Mouse (Mus musculus) 416B (cell line): ENCODE results near the gene Mon1a.
A peak's percentile ranks its signal among the peaks of the same experiment; 100 is the strongest.

Experiments
- DNase-seq: peaks from one replicate; pipeline ENCODE4 v3.0.0; 2011; ENCODE audit warnings: low read depth

Mon1a gene

GRCm38 (mm10) chr9:107908410-107909158, 20.6 kb downstream of the Mon1a start:
- peak; percentile 36 for DNase-seq

DNA sequence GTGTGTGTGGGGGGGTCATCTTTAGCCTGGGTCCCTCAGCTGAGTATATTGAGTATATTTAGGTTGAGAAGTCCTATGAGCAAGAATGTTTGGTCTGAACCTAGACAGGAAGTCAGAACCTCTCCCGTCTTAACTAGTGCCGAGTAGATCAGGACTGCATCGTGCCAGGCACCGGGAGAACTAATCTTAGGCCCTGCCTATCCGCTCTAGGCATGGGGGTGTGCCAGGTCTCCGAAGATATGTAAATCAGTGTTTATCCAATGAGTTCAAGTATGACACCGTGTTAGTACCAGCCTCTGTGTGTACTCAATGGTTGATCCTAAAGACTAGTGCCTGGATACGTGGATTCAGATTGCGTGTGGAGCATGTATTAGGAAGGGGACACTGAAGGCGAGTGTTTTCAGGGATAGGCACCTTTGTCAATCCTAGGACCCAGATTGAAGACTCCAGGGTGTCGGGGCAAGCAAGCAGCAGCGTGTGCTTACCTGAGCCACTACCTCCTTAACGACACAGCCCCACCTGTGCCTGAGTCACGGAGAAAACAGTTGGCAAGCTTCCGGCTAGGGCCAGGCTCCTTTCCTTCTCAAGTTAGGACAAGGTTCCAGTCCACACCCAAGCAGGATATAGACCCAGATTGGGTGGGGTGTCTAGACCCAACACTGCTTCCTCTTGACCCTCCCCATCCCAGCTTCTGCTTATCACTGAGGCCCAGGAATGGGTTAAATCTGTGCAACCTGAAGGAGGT, 22.2 kb downstream of the Mon1a start:
- DNase-seq, result no peak

DNA sequence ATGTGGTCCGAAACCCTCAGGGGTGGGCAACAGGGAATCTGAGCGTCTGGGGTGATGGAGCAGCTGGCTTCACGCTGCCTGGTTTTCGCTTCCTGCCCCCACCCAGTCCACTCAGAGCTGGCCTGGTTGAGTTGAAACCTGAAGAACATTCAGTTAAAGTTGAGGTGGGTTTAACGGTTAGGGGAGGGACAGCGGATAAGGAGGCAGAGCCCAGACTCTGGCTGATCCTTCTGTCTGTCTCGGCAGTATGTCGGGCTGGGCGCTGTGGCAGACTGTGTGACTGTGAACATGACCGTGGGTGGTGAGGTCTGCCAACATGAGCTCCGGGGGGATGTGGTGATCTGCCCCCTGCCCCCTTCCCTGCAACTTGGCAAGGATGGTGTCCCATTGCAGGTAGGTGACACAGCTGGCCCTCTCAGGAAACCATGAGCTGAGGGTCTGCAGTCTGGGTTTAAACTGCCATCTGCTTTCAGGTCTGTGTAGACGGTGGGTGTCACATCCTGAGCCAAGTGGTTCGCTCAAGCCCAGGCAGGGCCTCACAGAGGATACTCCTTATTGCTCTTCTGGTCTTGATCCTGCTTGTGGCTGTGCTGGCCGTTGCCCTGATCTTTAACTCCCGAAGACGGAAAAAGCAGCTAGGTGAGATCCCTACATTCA, 26.9 kb downstream of the Mon1a start:
- DNase-seq, result no peak

DNA sequence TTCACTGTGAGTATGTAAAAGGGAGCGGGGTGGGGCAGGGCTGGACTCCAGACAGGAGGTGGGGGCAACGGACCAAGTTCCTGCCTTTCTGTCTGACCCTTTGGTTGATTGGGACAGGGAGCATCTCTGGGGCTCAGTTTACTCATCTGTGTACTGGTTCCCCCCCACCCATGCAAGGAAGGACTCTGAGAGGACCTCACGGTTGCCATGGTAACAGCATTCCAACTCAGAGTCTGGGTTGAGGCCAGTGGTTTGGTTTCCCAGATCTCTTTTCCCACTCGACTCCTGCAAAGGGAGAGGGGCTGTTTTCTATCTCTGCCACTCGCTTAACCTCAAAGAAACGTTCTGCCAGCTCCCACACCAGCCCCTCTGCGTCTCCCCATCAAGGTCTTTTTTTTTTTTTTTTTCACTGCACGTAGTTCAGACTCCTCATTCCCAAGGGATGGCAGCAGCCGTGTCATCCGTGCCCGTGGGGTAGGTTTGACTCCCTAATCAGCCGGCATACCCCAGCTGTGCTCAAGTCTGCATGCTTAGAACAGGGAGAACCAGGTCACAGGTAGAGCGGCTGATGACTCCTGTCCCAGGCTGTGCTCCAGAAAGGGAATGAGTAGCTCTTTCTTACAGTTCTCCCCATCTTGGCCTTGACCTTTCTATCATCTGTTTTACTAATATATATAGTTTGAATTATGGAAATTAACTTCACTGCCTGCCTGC, 30.1 kb downstream of the Mon1a start:
- no peak for DNase-seq

- DNase-seq, result no peak
Measured at GRCm38 (mm10) chr9:107918884-107919283, 30.9 kb downstream of the Mon1a start.

DNA sequence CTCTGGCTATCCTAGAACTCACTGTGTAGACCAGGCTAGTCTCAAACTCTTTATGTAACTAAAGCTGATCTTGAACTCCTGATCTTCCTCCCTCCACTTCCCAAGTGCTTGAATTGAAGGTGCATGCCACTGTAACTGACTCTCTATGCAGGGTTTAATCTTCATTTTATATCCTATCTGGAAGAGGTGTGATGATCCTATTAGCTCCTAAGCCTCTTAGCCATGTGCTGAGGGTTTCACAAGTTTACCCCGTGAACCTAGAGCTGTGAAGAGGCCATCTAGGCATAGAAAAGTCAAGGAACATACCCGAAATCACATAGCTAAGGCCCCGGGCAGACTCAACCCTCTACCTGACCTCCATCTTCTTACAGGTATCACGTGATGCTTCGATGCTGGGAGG, 31.5 kb downstream of the Mon1a start:
- no peak for DNase-seq

- peak; percentile 65 for DNase-seq
Measured at GRCm38 (mm10) chr9:107923021-107923420, 35.1 kb downstream of the Mon1a start.

GRCm38 (mm10) chr9:107923956-107924355, 36.0 kb downstream of the Mon1a start:
- DNase-seq, result peak; percentile 80

- no peak for DNase-seq
Measured at GRCm38 (mm10) chr9:107925251-107925650, 37.3 kb downstream of the Mon1a start.

DNA sequence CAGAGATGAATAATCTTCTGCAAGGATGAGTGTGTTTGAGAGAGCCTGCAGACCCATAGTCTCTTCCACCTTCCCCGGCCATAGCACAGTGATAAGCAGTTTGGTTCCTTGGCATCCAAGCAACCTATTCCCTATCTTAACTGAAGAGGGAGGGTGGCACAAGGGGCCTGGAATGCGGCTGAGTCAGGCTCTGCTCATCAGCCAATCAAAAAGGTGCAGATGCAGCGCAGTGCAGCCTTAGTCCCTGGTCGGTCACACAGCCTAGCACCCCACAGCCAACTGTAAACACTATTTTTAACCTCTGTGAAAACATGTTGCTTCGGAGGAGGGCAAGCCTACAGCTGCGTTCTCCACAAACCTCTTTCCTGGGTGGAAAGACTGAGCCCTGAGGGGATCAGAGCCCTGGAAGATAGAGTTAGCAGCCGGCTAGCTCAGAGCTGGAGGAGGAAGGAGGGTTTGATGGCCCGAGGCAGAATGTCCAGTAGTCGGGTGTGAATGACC, 39.0 kb downstream of the Mon1a start:
- no peak for DNase-seq

GRCm38 (mm10) chr9:107927749-107928148, 39.8 kb downstream of the Mon1a start:
- no peak for DNase-seq

DNA sequence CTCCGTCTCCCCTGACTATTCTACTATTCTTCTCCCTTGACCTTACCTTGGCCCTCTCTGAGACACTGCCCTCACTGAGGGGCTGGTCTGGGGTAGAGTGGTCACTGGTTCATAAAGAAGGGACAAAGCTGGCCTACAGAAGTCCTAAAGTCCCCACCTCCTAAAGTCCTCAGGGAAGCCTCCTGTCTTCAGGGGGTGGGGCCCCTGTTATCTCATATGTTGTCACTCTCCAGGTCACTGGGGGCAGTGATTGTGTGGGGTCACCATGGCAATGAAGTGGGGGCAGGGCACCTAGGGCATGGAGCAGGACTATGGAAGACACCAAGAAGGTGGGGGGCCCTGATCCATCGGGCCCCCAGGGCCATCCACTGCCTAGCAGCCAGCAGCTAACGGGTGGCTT, 40.2 kb downstream of the Mon1a start, which contains the start of gene Actl11:
Gene Actl11 (plus strand): TSS at position 301 of the 400 bp plus-strand sequence.
- no peak for DNase-seq

DNA sequence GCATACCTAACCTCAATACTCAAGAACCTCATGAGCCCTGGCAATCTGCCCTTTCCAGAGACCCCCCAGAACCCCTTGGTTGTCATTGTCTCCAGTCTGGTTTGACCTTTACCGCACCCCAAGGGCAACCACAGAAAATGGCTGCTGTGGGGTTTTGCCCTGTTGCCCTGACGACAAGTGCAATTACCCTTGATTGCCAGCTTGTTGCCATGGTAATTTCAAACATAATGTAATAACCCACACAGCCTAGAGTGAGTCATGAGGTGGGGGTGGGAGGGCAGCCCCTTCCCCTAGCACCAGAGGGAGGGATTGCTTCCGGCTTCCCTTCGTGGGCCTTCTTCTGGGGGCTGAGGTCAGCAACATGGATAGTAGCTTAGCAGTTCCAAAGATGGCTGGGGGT, 44.3 kb downstream of the Mon1a start:
- no peak for DNase-seq

DNA sequence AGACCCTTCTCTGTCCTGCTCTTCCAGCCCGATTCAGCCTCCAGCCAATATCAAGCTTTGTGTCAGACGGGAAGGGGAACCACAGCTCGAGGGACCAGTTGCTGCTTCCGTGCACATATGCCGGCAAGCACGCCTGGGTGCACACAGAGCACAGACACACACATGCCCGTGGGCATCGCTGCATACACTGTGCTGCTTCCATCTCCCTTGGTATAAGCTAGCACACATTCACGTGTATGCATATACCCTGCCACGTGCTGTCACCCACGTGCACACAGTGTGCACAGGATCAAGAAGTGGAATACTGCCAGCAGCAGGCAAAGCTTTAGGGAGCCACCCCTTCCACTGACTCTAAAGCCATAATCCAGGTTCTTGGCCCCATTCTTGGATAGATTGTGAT, 46.2 kb downstream of the Mon1a start:
- no peak for DNase-seq

- no peak for DNase-seq
Measured at GRCm38 (mm10) chr9:107935374-107935773, 47.4 kb downstream of the Mon1a start, which contains the start of gene Camkv. TSS of gene Camkv (plus strand) at chr9:107935674.

- DNase-seq, result no peak
Measured at GRCm38 (mm10) chr9:107935790-107936214, 47.9 kb downstream of the Mon1a start.

GRCm38 (mm10) chr9:107936215-107936822, 48.4 kb downstream of the Mon1a start:
- no peak for DNase-seq

GRCm38 (mm10) chr9:107936831-107937230, 48.9 kb downstream of the Mon1a start:
- DNase-seq, result no peak

DNA sequence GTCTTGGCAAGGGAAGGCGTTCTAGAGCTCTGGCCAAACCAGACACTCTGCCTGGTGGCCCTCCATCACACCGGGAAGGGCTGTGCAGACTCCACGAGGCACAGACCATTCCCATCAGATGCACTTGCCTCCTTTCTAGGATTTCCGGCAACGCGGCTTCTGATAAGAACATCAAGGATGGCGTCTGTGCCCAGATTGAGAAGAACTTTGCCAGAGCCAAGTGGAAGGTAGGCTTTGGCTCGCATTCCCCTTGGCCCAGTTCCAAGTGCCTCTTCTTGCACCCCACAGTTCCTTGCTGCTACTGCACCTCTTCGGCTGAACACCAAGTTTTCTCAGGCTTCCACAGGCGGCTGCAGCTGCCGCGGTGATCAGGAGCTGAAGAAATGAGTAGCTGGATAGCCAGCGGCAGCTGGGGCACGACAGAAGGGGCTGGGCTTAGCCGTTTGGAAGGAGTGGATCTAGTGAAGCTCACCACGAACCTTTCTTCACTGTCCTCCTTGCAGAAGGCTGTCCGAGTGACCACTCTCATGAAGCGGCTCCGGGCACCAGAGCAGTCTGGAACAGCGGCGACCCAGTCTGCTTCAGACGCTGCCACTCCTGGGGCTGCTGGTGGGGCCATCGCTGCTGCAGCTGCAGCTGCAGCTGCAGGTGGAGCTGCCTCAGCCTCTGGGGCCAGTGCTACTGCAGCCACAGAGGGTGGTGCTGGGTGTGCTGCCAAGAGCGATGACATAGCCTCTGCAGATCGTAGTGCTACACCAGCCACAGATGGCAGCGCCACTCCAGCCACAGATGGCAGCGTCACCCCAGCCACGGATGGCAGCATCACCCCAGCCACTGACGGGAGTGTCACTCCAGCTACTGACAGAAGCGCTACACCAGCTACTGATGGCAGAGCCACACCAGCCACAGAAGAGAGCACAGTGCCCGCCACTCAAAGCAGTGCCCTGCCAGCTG, 59.6 kb downstream of the Mon1a start:
- DNase-seq, result no peak

- no peak for DNase-seq
Measured at GRCm38 (mm10) chr9:107949184-107949921, 61.4 kb downstream of the Mon1a start.
